Mouse (Mus musculus): ENCODE measurements at regions not wholly inside any gene's neighbourhood (a gene's known extent, or its start where the extent isn't known, plus 50 kb on each side); places are given as distances from the start of the nearest gene placed in this dataset.

DNA sequence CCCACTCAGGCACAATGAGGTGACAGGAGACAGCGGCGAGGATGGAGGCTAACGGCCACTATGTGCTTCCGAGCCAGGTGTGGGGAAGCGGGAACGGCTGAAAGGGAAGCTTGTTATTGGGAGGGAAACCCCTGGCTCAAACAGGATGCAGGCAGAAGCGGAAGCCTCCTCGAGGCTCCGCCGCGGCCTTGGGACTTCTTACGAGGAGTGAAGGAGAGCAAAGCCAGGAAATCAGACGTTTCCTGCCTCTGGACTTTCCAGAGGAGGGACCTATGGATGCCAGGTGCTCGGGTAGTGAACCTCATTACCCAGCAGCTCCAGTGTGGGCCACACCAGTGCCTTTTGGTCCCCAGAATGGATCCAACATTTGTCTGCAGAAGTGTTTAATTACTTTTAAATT is 449.6 kb downstream of the Med13l start:
- intact Hi-C loops (cut with DNase I): no loop called here
- H3K27ac ChIP-seq: no peak overlapping the region

GRCm38 (mm10) chr5:119015181-119015580 is 454.7 kb downstream of the Med13l start:
- Histone ChIP-seq H3K4me3 (no peak overlapping the region), H3K27ac (no peak overlapping the region)
- intact Hi-C loops (cut with DNase I): no loop called here
- no peak for TF ChIP-seq CTCF (IDR thresholded peaks at IDR 0.05)
- DNase-seq: no peak

More for the DNA sequence above, 449.6 kb downstream of the Med13l start:
- no peak for TF ChIP-seq CTCF (IDR thresholded peaks at IDR 0.05)
- no peak for DNase-seq
- no peak overlapping the region for H3K4me3 ChIP-seq

DNA sequence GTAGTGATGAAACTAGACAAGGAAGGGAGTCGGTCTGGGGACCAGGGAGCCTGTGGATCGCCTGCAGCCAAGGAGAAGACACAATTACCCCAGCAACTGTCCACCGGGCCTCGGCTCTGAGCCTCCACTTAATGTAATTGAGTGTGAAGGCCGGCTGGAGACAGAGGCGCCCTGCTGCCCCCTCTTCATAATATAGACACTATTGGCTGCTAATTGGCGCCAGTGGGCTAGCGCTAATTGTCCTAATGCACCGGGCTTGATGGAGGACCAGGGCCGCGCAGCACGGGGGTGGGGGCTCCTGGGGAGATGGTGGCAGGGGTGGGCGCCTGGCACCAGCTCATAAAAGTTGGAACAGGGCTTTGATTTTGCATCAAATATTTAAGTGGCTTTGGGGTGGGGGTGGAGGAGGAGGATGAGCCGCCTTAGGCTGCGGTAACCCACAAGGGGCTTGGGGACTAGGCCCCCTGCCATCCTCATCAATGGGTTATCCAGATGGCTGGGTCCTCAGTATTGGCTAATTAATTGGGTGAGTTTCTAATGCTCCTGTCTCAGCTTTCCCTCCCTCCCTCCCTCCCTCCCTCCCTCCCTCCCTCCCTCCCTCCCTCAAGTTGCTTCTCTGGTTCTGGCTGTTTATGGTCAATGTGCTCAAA is 455.3 kb downstream of the Med13l start:
- no peak for TF ChIP-seq CTCF (IDR thresholded peaks at IDR 0.05)
- intact Hi-C loops (cut with DNase I): no loop called here
- DNase-seq: no peak
- Histone ChIP-seq H3K27ac (no peak overlapping the region), H3K4me3 (no peak overlapping the region)

GRCm38 (mm10) chr5:119016420-119016819 is 455.9 kb downstream of the Med13l start:
- DNase-seq: no peak
- Histone ChIP-seq H3K27ac (no peak overlapping the region), H3K4me3 (no peak overlapping the region)
- intact Hi-C loops (cut with DNase I): no loop called here
- no peak for TF ChIP-seq CTCF (IDR thresholded peaks at IDR 0.05)

- Histone ChIP-seq H3K27ac (no peak overlapping the region), H3K4me3 (no peak overlapping the region)
- no peak for DNase-seq
- no peak for TF ChIP-seq CTCF (IDR thresholded peaks at IDR 0.05)
- intact Hi-C loops (cut with DNase I): no loop called here
Measured at GRCm38 (mm10) chr5:119023947-119024346, 463.5 kb downstream of the Med13l start.

GRCm38 (mm10) chr5:119032051-119032450 is 471.6 kb downstream of the Med13l start:
- intact Hi-C loops (cut with DNase I): no loop called here
- Histone ChIP-seq H3K27ac (no peak overlapping the region), H3K4me3 (no peak overlapping the region)
- no peak for TF ChIP-seq CTCF (IDR thresholded peaks at IDR 0.05)
- DNase-seq: no peak

DNA sequence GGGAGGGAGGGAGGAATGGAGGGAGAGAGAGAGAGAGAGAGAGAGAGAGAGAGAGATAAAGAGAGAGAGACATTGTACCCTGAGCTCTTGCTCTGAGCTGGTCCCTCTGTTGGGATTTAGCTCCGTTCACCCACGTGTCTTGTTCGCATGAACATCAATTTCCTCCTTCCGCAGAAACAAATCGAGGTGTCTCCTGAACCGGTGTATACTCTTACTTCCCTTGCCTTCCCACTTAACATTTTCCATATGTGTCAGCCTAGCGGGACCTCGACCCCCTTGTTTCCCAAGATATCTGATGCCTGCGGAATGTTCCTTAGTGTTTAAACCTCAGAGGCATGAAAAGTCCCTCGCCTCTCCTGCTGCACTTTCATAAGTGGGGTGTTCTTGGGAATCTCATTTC is 484.1 kb downstream of the Med13l start:
- DNase-seq: no peak
- TF ChIP-seq CTCF (IDR thresholded peaks at IDR 0.05): no peak
- Histone ChIP-seq H3K4me3 (no peak overlapping the region), H3K27ac (no peak overlapping the region)
- intact Hi-C loops (cut with DNase I): no loop called here

DNA sequence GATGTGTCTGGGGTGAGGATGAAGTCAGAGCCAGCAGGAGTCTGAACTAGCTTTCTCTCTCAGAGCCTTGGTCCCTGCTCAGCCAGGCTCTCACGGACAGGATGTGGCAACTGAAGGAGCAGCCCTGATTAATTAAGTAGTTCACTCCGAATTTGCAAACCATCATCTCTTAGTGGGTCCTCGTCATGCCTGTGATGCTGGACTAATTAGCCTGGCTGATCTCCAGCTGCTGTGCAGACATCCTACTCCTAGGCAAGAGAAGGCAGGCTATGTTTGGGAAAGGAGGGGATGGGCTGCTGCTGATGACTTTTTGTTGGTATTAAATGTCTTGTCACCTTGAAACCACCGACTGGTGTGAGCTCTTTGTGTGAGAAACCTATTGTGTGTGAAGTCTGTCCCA is 487.1 kb downstream of the Med13l start:
- no peak overlapping the region for H3K4me3 ChIP-seq
- DNase-seq: no peak
- no peak for TF ChIP-seq CTCF (IDR thresholded peaks at IDR 0.05)
- H3K27ac ChIP-seq: no peak overlapping the region
- intact Hi-C loops (cut with DNase I): no loop called here

DNA sequence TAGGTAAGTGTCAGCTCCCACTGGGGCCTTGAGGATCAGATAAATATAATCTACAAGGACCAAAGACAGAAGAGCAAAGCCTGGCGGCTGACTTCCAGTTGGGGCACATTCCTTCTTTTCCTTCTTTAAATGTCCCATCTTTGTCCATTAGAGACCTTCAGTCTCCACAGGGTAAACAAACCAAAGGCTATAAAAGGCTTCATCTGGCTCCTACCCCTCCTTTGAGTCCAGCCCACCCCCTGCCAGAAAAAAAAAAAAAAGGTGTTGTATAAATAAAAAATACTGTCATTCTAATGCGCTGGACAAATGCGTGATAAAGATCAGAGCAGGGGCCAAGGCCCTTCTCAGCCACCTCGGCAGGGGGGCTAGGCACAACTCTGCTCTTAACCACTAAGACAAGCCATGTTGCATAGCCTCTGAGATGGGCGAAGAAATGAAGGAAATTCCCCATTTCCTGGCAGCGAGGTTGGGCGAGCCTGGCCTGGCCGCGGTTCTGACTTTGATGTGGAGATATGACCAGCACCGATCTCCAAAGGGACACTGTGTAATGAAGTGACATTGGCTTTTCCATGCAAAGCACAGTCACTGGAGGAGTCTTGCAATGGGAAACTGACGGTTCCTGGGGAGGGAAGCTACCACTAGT is 492.0 kb downstream of the Med13l start:
- DNase-seq: no peak
- Histone ChIP-seq H3K27ac (peak overlapping the region; percentile 25; the same call in 1 of the 2 replicates), H3K4me3 (no peak overlapping the region)
- TF ChIP-seq CTCF (IDR thresholded peaks at IDR 0.05): no peak
- intact Hi-C loops (cut with DNase I): loop anchor here (10.0 kb wide), 2 partner anchors 168 to 622 kb away; partner anchors contain the start of gene Tbx3

GRCm38 (mm10) chr5:119053738-119054137 is 493.3 kb downstream of the Med13l start:
- no peak for DNase-seq
- H3K27ac ChIP-seq: no peak overlapping the region
- no peak overlapping the region for H3K4me3 ChIP-seq
- intact Hi-C loops (cut with DNase I): loop anchor here (10.0 kb wide), 2 partner anchors 169 to 621 kb away; partner anchors contain the start of gene Tbx3
- peak; percentile 37; the same call in 1 of the 2 replicates for TF ChIP-seq CTCF (IDR thresholded peaks at IDR 0.05)

DNA sequence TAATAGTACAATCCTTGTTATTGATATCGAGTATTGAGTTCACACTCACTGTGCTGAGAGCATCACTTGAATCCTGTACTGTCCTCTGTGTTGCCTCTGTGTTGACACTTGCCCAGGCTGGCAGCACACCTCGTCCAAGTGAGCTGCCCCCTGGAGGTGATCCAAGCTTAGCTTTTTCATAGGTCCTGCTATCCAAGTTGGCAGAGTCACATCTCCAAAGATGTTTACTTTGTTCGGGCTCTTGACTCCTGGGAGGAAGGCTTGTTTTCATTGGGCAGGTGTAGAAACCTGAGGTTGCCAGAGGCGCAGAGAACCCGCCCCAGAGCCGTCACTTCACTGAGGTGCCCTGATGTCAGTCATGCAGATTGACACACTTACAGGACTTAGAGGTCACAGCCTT is 493.9 kb downstream of the Med13l start:
- no peak overlapping the region for H3K4me3 ChIP-seq
- intact Hi-C loops (cut with DNase I): loop anchor here (10.0 kb wide), 2 partner anchors 170 to 620 kb away; partner anchors contain the start of gene Tbx3
- TF ChIP-seq CTCF (IDR thresholded peaks at IDR 0.05): no peak
- no peak for DNase-seq
- H3K27ac ChIP-seq: peak overlapping the region; percentile 77

- peak; percentile 62 for DNase-seq
- intact Hi-C loops (cut with DNase I): loop anchor here (5.0 to 10.0 kb wide), 3 partner anchors 73 to 619 kb away; partner anchors contain the start of gene Tbx3
- TF ChIP-seq CTCF (IDR thresholded peaks at IDR 0.05): no peak
- no peak overlapping the region for H3K4me3 ChIP-seq
- peak overlapping the region; percentile 81 for H3K27ac ChIP-seq
Measured at GRCm38 (mm10) chr5:119055430-119055829, 495.0 kb downstream of the Med13l start.

DNA sequence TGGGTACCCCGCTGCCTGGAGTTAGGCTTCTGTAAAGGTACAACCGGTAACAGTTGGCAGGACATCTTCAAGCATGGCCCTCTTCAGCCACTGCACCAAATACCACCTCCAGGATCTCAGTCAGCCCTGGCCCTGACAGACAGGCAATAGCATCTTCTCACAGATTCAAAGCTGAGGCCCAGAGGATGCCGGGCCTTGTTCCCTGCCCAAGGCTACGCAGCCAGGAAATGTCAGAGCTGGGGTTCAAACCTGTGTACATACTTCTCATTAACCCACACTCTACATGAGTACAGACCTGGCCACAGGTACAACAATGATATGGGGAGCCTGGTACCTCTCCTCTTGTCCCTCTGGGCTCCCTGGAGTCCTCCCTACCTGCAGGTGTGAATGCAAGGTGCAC is 497.3 kb downstream of the Med13l start:
- intact Hi-C loops (cut with DNase I): loop anchor here (5.0 to 10.0 kb wide), 3 partner anchors 76 to 617 kb away; partner anchors contain the start of gene Tbx3

More for the DNA sequence above, 497.3 kb downstream of the Med13l start:
- no peak for DNase-seq
- TF ChIP-seq CTCF (IDR thresholded peaks at IDR 0.05): no peak
- peak overlapping the region; percentile 81 for H3K27ac ChIP-seq
- no peak overlapping the region for H3K4me3 ChIP-seq

Data from gastrocnemius, adult 2 months (tissue).